Mouse (Mus musculus): ENCODE data around the gene Prc1. TPM values are rescaled to one million over a fixed set of nuclear protein-coding genes. Genes with fewer than 3 reads are reported as not detected.
A peak's percentile ranks its signal among the peaks of the same experiment; 100 is the strongest.

Gene Prc1
- polyA plus RNA-seq, 1 experiment: 3.0 TPM

- Histone ChIP-seq H3K4me3 (ENCODE audit: insufficient read depth, low read length) (no peak overlapping the region), H3K4me1 (ENCODE audit: control insufficient read depth, insufficient read depth, low read length) (no peaks in the 10 kb centered on the region), H3K27ac (ENCODE audit: insufficient read depth, low read length) (peak overlapping the region; percentile 86)
- TF ChIP-seq CTCF (IDR thresholded peaks at IDR 0.05; ENCODE audit: extremely low read depth, insufficient read depth, low read length) (no peak), POLR2A (IDR thresholded peaks at IDR 0.05; ENCODE audit: extremely low read depth, insufficient read depth, low read length) (peak; percentile 54; the same call in 1 of the 2 replicates)
These were observed 62.9 kb downstream of the Prc1 start for GRCm38 (mm10) chr7:80357156-80357555.

GRCm38 (mm10) chr7:80358039-80358438, 63.8 kb downstream of the Prc1 start:
- no peak for TF ChIP-seq POLR2A (IDR thresholded peaks at IDR 0.05; ENCODE audit: extremely low read depth, insufficient read depth, low read length)
- no peak for TF ChIP-seq CTCF (IDR thresholded peaks at IDR 0.05; ENCODE audit: extremely low read depth, insufficient read depth, low read length)
- no peaks in the 10 kb centered on the region for H3K4me1 ChIP-seq (ENCODE audit: control insufficient read depth, insufficient read depth, low read length)
- no peak overlapping the region for H3K4me3 ChIP-seq (ENCODE audit: insufficient read depth, low read length)
- no peak overlapping the region for H3K27ac ChIP-seq (ENCODE audit: insufficient read depth, low read length)

- H3K4me1 ChIP-seq (ENCODE audit: control insufficient read depth, insufficient read depth, low read length): no peaks in the 10 kb centered on the region
- no peak overlapping the region for H3K4me3 ChIP-seq (ENCODE audit: insufficient read depth, low read length)
- H3K27ac ChIP-seq (ENCODE audit: insufficient read depth, low read length): no peak overlapping the region
- no peak for TF ChIP-seq POLR2A (IDR thresholded peaks at IDR 0.05; ENCODE audit: extremely low read depth, insufficient read depth, low read length)
- no peak for TF ChIP-seq CTCF (IDR thresholded peaks at IDR 0.05; ENCODE audit: extremely low read depth, insufficient read depth, low read length)
These were observed 66.2 kb downstream of the Prc1 start for GRCm38 (mm10) chr7:80360435-80360834.

GRCm38 (mm10) chr7:80365759-80366158, 71.5 kb downstream of the Prc1 start:
- no peak for TF ChIP-seq CTCF (IDR thresholded peaks at IDR 0.05; ENCODE audit: extremely low read depth, insufficient read depth, low read length)
- TF ChIP-seq POLR2A (IDR thresholded peaks at IDR 0.05; ENCODE audit: extremely low read depth, insufficient read depth, low read length): no peak
- Histone ChIP-seq H3K4me3 (ENCODE audit: insufficient read depth, low read length) (no peak overlapping the region), H3K4me1 (ENCODE audit: control insufficient read depth, insufficient read depth, low read length) (peaks cover 5% of the 10 kb centered on the region; the same call in 1 of the 2 replicates), H3K27ac (ENCODE audit: insufficient read depth, low read length) (no peak overlapping the region)

Other genes with a start within 250 kb of the Prc1 start
- 92.7 and 95.0 TPM in 2 replicates for gene Idh2, start 179.1 kb upstream of the Prc1 start, polyA plus RNA-seq (2012; rRNA removed)
- gene Sema4b, start 107.6 kb upstream of the Prc1 start, polyA plus RNA-seq (2012; rRNA removed): 11.6 and 12.5 TPM in 2 replicates
- 31.9 and 35.9 TPM in 2 replicates for gene Cib1, start 61.6 kb upstream of the Prc1 start, polyA plus RNA-seq (2012; rRNA removed)
- gene Gdpgp1, start 61.6 kb upstream of the Prc1 start, polyA plus RNA-seq (2012; rRNA removed): 3.4 and 3.7 TPM in 2 replicates
- gene Ttll13, start 48.1 kb upstream of the Prc1 start, polyA plus RNA-seq (2012; rRNA removed): 0.98 and 1.5 TPM in 2 replicates
- gene Ngrn, start 33.2 kb upstream of the Prc1 start, polyA plus RNA-seq (2012; rRNA removed): 55.6 and 56.0 TPM in 2 replicates
- gene Vps33b, start 24.8 kb upstream of the Prc1 start, polyA plus RNA-seq (2012; rRNA removed): 23.2 and 25.6 TPM in 2 replicates
- 17.4 and 23.3 TPM in 2 replicates for gene Rccd1, start 30.0 kb downstream of the Prc1 start, polyA plus RNA-seq (2012; rRNA removed)
- 55.4 and 56.8 TPM in 2 replicates for gene Unc45a, start 46.6 kb downstream of the Prc1 start, polyA plus RNA-seq (2012; rRNA removed)
- 54.6 and 61.3 TPM in 2 replicates for gene Hddc3, start 48.7 kb downstream of the Prc1 start, polyA plus RNA-seq (2012; rRNA removed)
- 112 and 115 TPM in 2 replicates for gene Man2a2, start 76.9 kb downstream of the Prc1 start, polyA plus RNA-seq (2012; rRNA removed)
- 5.9 and 7.6 TPM in 2 replicates for gene Fes, start 93.5 kb downstream of the Prc1 start, polyA plus RNA-seq (2012; rRNA removed)
- gene Furin, start 111.0 kb downstream of the Prc1 start, polyA plus RNA-seq (2012; rRNA removed): 19.9 and 22.1 TPM in 2 replicates
- 4.0 and 4.6 TPM in 2 replicates for gene Blm, start 240.7 kb downstream of the Prc1 start, polyA plus RNA-seq (2012; rRNA removed)